Mouse (Mus musculus) layer of hippocampus, postnatal 14 days (tissue): ENCODE results near the gene Gm11011. TPM values are rescaled to one million over a fixed set of nuclear protein-coding genes. Genes with fewer than 3 reads are reported as not detected.

ENCODE experiments used
- DNase-seq, 2 experiments: peaks; one replicate each; pipeline ENCODE4 v3.0.0; 2021 to 2022; ENCODE audit warnings: low spot score in 2 of 2, mixed read lengths in 1 of 2
- total RNA-seq, 2 experiments: library from RNA; stranded (reverse); gene quantifications; 2 replicates each; pipeline ENCODE4 v1.2.3; 2021

Gene Gm11011
- total RNA-seq, 2 experiments from 2014 or later = not detected

DNA sequence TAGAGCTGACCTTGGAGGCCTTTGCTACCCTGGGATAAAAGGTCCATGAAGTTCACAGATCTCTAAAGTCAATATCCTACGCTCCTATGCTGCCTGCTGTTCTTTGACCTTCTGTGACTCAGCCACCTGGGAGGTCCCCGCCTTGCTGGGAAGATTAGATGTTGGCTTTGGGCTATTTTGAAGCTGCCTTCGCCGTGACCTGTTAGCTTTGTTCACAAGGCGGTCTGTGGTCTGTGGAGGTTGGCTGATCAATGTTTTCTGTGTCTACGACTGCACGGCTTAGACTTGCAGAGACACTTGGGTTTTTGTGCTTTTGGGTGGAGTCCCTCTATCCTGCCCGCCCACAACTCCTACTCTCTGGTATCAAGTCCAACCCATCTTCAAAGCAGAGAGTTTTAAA is 2.9 kb upstream of the Gm11011 start:
- DNase-seq = no peak

DNA sequence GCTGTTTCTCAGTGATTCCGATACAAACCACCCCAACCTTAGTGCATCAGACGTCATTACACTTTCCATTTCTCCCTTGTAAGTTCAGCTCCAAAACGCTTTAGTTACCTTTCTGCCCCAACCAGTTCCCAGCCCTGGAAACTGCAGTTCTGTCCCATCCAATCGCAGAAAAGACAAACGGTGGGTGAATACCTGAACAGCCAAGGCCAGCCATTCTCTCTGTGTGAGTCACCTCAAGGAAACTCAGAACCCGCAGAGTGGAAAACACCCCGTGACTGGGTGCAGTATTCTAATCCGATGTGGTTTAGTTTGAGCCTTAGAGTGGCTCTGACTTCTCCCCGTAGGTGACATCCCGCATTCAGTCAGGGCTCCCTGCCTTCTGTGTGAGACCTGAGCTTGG is 2.2 kb upstream of the Gm11011 start:
- no peak for DNase-seq

DNA sequence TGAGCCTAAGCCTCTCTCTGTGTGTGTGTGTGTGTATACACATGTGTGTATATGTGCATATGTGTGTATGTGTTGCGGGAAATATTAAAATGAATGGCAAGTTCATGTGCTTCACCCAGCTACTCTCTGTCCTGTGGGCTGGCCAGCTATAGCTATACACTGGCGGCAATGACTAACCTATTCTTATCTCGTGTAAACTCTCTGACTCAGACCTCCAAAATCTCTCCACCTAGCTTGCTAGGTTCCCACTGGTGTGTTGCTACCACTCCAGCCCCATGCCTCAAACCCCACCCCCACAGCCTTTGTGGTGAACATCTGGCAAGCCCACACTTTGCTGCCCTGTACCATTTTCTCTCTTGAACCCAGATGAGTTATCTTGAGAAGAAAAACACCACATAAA is 857 bp downstream of the Gm11011 start:
- no peak for DNase-seq

DNA sequence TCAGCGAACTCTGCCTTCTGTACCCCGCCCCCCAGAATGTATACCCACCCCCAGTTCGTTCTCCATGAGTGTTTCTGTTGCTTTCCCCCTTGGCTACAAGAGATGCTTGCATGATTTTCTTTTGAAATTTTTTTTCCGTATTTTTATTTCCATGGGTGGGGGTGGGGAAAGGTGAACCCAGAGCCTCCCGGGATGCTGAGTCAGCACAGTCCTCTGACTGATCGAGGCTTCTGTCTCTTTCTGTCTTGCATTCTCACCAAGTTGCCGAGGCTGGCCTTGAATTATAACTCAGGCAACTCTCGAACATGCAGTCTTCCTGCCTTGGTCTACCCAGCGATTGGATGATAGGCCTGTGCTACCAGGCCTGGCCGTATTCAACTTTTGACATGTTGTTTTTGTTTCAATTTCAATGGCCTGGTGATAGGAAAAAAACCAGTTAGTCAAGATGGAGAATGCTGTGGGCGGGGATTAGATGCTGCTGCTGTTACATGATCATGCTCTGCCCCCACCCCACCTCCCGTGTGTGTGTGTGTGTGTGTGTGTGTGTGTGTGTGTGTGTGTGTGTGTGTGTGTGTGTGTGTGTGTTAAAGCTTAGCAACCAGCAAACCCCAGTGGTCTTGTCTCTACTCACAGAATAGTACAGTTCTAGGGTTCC is 1.8 kb downstream of the Gm11011 start:
- DNase-seq = no peak

DNA sequence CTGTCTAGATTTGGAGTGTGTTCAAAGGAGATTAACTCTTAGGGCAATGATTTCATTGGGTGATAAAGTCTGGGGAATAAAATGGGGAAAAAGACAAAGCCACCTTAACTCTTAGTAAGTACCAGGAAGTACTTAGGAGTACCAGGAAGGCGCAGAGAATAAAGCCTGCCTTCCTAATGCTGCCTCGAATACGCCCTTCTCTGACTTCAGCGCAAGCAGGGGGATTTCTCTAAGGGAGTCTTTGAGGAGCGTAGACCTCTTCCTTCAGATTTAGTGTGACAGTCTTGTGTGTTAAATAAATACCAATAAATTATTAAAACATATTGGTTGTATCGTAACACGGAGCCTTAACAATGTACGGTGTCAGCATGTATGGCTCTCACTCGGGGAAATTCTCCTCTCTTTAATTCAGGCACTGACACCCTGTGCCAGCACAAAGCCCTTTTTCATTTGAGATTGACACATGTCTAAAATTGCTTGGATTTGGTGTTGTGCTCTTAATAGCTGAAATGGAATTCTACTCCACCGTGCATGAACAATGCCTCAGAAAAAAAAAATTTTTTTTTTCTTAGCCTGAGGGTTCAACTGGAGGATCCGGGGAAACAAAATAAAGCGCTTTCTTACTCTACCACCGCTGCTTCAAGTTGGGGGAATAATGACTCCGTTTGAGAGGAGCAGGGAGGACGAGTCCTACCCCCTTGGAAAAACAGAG is 2.6 kb downstream of the Gm11011 start:
- DNase-seq = no peak

DNA sequence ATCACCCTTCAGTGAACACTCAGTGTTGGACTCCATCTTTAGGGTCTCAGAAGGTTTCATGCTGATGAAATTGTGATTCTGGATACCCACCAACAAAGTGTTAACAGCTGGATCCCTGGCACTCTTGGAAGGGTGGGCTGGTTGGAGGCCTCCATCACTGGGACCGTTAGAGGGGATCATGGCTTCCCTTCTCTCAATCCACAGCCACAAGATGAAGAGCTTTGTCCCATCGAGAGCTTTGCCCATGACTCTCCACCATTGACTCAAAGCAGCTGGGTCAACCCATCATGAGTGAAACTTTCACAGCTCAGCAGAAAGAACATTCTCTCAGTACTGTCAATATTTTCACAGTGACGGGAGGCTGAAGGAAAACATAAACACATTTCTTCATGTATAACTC is 4.1 kb downstream of the Gm11011 start:
- no peak for DNase-seq

DNA sequence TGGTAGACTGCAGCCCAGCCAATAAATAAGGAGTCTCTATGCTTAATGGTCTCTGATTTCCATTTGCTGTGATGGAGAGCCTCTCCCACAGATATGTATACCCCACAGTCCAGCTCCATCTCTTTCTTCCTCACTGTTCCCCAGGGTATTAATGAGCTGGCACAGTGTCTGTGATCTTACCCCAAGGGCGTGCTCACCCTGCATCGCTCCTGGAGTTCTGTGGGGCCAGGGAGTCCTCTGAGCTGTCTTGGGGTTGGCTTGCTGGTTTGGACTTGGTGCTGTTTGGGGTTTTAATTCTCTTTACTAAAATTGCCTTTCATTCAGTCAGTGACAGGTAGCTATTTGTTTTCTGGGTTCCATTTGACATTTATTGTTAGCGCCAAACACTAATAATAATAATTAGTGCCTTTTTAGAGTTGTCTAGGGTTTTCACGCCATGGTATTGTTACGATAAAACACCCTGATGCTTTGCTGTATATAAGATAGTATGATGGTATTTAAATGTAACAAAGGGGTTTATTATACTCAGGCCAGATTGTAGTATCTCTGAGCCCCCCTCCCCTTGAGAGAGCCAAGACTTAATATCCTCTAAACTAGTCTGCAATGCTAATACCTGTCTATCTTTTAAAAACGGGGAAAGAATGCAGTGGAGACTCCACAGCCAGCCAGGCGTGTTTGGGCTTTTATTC is 9.9 kb downstream of the Gm11011 start:
- DNase-seq = no peak

DNA sequence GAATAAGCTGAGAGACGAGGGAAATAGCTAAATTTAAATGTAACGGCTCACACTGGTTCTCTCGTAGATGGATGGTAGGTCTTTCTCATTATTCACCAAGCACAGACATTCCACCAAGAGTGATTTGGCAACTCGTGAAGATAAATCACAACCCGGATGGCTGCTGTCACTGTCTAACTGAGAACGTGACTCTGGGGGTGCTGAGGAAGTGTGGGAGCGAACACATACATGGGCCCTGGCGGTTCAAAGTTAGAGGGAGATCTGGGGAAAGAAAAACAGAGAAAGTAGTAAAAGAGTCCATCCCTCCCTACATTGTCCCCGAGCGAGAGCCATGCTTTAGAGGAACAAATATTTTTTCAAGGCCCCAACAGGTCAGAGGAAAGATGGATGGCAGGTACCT is 17.5 kb downstream of the Gm11011 start:
- no peak for DNase-seq

DNA sequence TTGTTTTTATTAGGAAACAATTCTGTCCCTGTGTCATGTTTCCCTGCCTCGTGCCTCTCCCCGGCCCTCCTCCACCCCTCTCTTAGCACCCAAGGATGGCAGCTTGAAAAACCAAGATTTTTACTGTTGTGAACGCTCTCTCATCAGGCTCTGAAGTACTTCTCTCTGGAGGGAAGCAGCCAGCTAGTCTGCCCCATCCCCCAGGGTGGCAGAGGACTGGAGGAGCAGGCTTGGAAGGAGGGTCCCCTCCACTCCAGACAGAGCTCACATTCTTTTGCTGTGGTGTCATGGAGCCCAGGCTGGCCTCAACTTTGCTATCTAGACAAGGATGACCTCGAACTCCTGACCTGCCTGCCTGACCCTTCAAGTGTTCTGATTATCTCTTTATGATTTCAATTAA is 21.4 kb downstream of the Gm11011 start:
- no peak for DNase-seq

DNA sequence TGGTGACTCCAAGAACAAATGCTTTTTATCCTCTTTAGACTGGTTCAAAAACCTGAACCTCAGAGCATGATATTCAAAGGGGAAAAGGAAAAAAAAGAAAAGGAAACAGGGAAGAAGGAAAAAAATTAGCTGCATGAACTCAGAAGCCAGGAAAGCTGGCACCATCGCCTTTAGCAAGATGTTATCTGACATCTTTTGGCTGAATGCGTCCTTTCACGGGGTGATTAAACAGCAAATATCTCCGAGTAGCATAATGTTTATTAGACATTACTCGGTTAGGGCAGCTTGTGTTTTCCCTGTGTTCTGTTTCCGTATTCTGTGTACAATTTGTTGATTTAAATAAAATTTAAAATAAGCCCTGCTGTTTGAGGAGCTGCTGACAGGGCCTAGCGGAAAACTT is 21.8 kb downstream of the Gm11011 start:
- no peak for DNase-seq

DNA sequence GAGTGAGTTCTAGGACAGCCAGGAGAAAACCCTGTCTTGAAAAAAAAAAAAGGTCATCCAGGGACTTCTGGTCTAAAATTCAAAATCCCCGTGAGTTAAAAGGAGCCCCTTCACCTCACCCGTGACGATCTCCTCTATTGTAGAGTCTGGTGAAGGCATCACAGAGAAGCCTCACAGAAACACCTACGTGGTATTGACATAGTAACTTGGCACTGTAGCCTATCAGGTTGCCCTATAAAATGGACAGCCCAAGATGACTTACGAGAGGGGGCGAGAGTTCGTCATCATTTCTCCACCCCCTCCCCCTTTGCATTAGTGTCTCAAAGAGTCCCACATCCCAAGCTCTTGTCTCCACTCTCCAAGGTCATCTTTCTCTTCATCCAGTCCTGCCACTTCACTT is 41.9 kb downstream of the Gm11011 start:
- no peak for DNase-seq

DNA sequence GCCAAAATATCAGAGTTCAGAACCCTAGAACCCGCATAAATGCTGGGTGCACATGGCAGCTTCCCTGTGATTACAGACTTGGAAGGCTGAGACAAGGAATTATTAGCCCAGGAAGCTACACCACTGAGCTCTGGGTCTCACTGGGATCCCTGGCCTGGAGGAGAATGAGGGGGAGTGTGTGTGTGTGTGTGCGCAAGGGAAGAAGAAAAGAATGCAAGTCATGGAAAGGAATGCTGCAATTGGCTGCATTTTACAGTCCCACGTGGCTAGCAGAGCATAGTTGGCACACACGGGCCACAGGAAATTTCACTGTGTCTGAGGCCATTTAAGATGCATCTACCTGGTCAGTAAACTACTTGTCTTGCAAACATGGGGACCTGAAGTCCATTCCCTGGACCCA is 48.6 kb downstream of the Gm11011 start:
- DNase-seq = no peak

Other genes starting within 250 kb of the Gm11011 start
- 10 to 100 TPM in 1 of 2 experiments, 1 to 10 TPM in 1; 8.6 to 26.7 TPM for gene Tshz2, start 45.3 kb upstream of the Gm11011 start, total RNA-seq